ENCODE assay signal across 14 mouse cellular contexts in genomic region chr11:108997816-108998215, GRCm38 (mm10).
A peak's percentile ranks its signal among the peaks of the same experiment; 100 is the strongest.
DNase-seq lines count a peak whose midpoint lies in the region; ATAC-seq lines count a peak whose summit lies in the region.
"Had no signal": no experiment of that assay in that cellular context is flagged by ENCODE, and none has a peak within 500 bp of the region (broad histone marks: within the 10 kb centered on the region; RNA-seq: fewer than 3 reads in every experiment).

No protein-coding gene starts in this region.

- H3K9ac ChIP-seq in heart, embryonic 11.5 days (ENCODE audit: low read depth, low read length), result no peak overlapping the region
- H3K9ac ChIP-seq: heart, embryonic 15.5 days; limb, embryonic 13.5 days had no signal

- no peaks in the 10 kb centered on the region for H3K36me3 ChIP-seq in heart, embryonic 11.5 days (ENCODE audit: control insufficient read depth, insufficient read depth, low read length)
- H3K36me3 ChIP-seq: heart, embryonic 15.5 days; limb, embryonic 13.5 days had no signal

- no peaks in the 10 kb centered on the region for H3K27me3 ChIP-seq in heart, embryonic 11.5 days (ENCODE audit: control insufficient read depth, insufficient read depth, low read length)
- H3K27me3 ChIP-seq: heart, embryonic 15.5 days; limb, embryonic 13.5 days had no signal

- H3K27ac ChIP-seq in heart, embryonic 11.5 days (ENCODE audit: low read depth, low read length), result no peak overlapping the region
- H3K27ac ChIP-seq: heart, embryonic 15.5 days; limb, embryonic 13.5 days; macrophage had no signal

- peaks cover 9% of the 10 kb centered on the region for H3K9me3 ChIP-seq in heart, embryonic 11.5 days (replicated peaks; ENCODE audit: control insufficient read depth, low read length)
- H3K9me3 ChIP-seq: heart, embryonic 15.5 days had no signal

- no peak overlapping the region for H3K4me3 ChIP-seq in heart, embryonic 11.5 days (ENCODE audit: low read depth, low read length)
- H3K4me3 ChIP-seq: heart, embryonic 15.5 days; limb, embryonic 13.5 days had no signal

- WGBS in heart, embryonic 11.5 days (ENCODE audit: insufficient replicate concordance), result 80% methylated on average over 3 of the region's 3 CpGs

- DNase-seq in heart, adult 11 months, result peak; percentile 98
- peak; percentile 73 to 77 for DNase-seq in heart, adult 9 months (ENCODE audit: low spot score in 2 of 2)
- DNase-seq in kidney, postnatal 10 days, result peak; percentile 67
- peak; percentile 75 for DNase-seq in lung, postnatal 36 days
- DNase-seq in frontal cortex, postnatal 10 days (ENCODE audit: low spot score in 2 of 2), result no peak
- DNase-seq in right cerebral cortex, postnatal 25 days, result no peak
- DNase-seq: cerebellum, adult 18-20 months; layer of hippocampus, adult 9-11 months; spleen, adult 18-20 months had no signal

- no peak for ATAC-seq in heart, embryonic 11.5 days (replicated peaks; ENCODE audit: insufficient number of reproducible peaks, low FRiP score, low TSS enrichment)
- no peak for ATAC-seq in activated CD4-positive, CD25-positive, alpha-beta regulatory T cell, adult 4 months

- no peaks in the 10 kb centered on the region for H3K4me1 ChIP-seq in heart, embryonic 11.5 days (ENCODE audit: control insufficient read depth, insufficient read depth, low read length)
- H3K4me1 ChIP-seq: heart, embryonic 15.5 days; limb, embryonic 13.5 days had no signal

- H3K4me2 ChIP-seq in heart, embryonic 11.5 days, result no peak overlapping the region
- H3K4me2 ChIP-seq: heart, embryonic 15.5 days; limb, embryonic 13.5 days had no signal

Comparison
In these comparisons a context has a peak if more than half of its experiments do, and no peak if none do; other contexts are left out.
1. DNase-seq: peak in heart, adult 11 months (single experiment), heart, adult 9 months (2 of 2), kidney, postnatal 10 days (single experiment) and lung, postnatal 36 days (single experiment); none in frontal cortex, postnatal 10 days (0 of 2) and right cerebral cortex, postnatal 25 days (single experiment).